Mouse (Mus musculus): ENCODE measurements around the gene Tlcd2. TPM values are rescaled to one million over a fixed set of nuclear protein-coding genes. Genes with fewer than 3 reads are reported as not detected.

The Tlcd2 gene
- total and polyA plus RNA-seq, 3 experiments = 0.40 to 0.81 TPM; not detected in 1

GRCm38 (mm10) chr11:75424033-75424432 lies 37.5 kb upstream of the Tlcd2 start:
- no peak overlapping the region for H3K4me2 ChIP-seq (ENCODE audit: insufficient read depth, low read depth, poor library complexity, severe bottlenecking)
- peaks cover 4 to 22% of the 10 kb centered on the region in 2 experiments; a peak in 2 of 4 replicates for H3K4me1 ChIP-seq (ENCODE audit: control insufficient read depth in 1 of 2, insufficient read depth in 2 of 2)
- peaks cover 0 to 6% of the 10 kb centered on the region in 2 experiments for H3K36me3 ChIP-seq (replicated peaks in 1 of 2; ENCODE audit: control insufficient read depth in 1 of 2, insufficient read depth in 1 of 2, low read length in 1 of 2)
- in situ Hi-C loops (cut with MboI; ENCODE audit: low pct_ligation_motif_present, low pct_unique_long_range_greater_than_20kb, low sequenced_read_pairs) = no loop called here
- H3K27me3 ChIP-seq (replicated peaks) = no peaks in the 10 kb centered on the region
- no peak overlapping the region for H3K27ac ChIP-seq (ENCODE audit: insufficient read depth, low read depth)
- no peak overlapping the region for H3K4me3 ChIP-seq (replicated peaks in 1 of 3; ENCODE audit: low read depth in 2 of 3, low read length in 2 of 3, poor library complexity in 1 of 3)
- no peaks in the 10 kb centered on the region for H3K9me3 ChIP-seq (replicated peaks; ENCODE audit: low read length)
- no peaks in the 10 kb centered on the region for H3K79me2 ChIP-seq (replicated peaks; ENCODE audit: control insufficient read depth, extremely low read depth, insufficient read depth, poor library complexity, severe bottlenecking)
- dilution Hi-C loops (cut with MboI; ENCODE audit: extremely low pct_ligation_motif_present, extremely low pct_unique_long_range_greater_than_20kb, low sequenced_read_pairs) = no loop called here
- TF ChIP-seq PAX5 (IDR thresholded peaks at IDR 0.05; ENCODE audit: low read length) = no peak
- TF ChIP-seq SMC3 (IDR thresholded peaks at IDR 0.05; ENCODE audit: low read depth, low read length) = no peak
- TF ChIP-seq MAFK (IDR thresholded peaks at IDR 0.05; ENCODE audit: insufficient replicate concordance, low read length) = no peak
- no peak overlapping the region for H3K9ac ChIP-seq (ENCODE audit: insufficient read depth, low read depth)
- no peak for DNase-seq (ENCODE audit: extremely low read depth)

GRCm38 (mm10) chr11:75424459-75424858 lies 37.1 kb upstream of the Tlcd2 start:
- Histone ChIP-seq H3K4me1 (ENCODE audit: control insufficient read depth in 1 of 2, insufficient read depth in 2 of 2) (peaks cover 4 to 26% of the 10 kb centered on the region in 2 experiments; a peak in 3 of 4 replicates), H3K9ac (ENCODE audit: insufficient read depth, low read depth) (no peak overlapping the region), H3K27me3 (replicated peaks) (no peaks in the 10 kb centered on the region), H3K9me3 (replicated peaks; ENCODE audit: low read length) (no peaks in the 10 kb centered on the region), H3K4me2 (ENCODE audit: insufficient read depth, low read depth, poor library complexity, severe bottlenecking) (no peak overlapping the region), H3K79me2 (replicated peaks; ENCODE audit: control insufficient read depth, extremely low read depth, insufficient read depth, poor library complexity, severe bottlenecking) (no peaks in the 10 kb centered on the region), H3K36me3 (replicated peaks in 1 of 2; ENCODE audit: control insufficient read depth in 1 of 2, insufficient read depth in 1 of 2, low read length in 1 of 2) (peaks cover 0 to 6% of the 10 kb centered on the region in 2 experiments), H3K27ac (ENCODE audit: insufficient read depth, low read depth) (no peak overlapping the region), H3K4me3 (replicated peaks in 1 of 3; ENCODE audit: low read depth in 2 of 3, low read length in 2 of 3, poor library complexity in 1 of 3) (no peak overlapping the region)
- in situ Hi-C loops (cut with MboI; ENCODE audit: low pct_ligation_motif_present, low pct_unique_long_range_greater_than_20kb, low sequenced_read_pairs) = no loop called here
- dilution Hi-C loops (cut with MboI; ENCODE audit: extremely low pct_ligation_motif_present, extremely low pct_unique_long_range_greater_than_20kb, low sequenced_read_pairs) = no loop called here
- TF ChIP-seq POLR2A (IDR thresholded peaks at IDR 0.05; ENCODE audit: low read depth, low read length) = no peak
- no peak for TF ChIP-seq MAFK (IDR thresholded peaks at IDR 0.05; ENCODE audit: insufficient replicate concordance, low read length)
- no peak for TF ChIP-seq ELF1 (IDR thresholded peaks at IDR 0.05; ENCODE audit: low read depth, low read length)
- TF ChIP-seq ZNF384 (IDR thresholded peaks at IDR 0.05; ENCODE audit: low read depth, low read length) = no peak
- no peak for TF ChIP-seq ZC3H11A (IDR thresholded peaks at IDR 0.05; ENCODE audit: low read depth, low read length)
- TF ChIP-seq NELFE (IDR thresholded peaks at IDR 0.05; ENCODE audit: low read depth, low read length) = no peak
- no peak for TF ChIP-seq JUN (IDR thresholded peaks at IDR 0.05; ENCODE audit: insufficient read depth, low read depth, low read length)
- no peak for TF ChIP-seq USF2 (conservative IDR thresholded peaks at IDR 0.05; ENCODE audit: low read depth, low read length)
- TF ChIP-seq USF1 (IDR thresholded peaks at IDR 0.05; ENCODE audit: low read depth, low read length) = no peak
- no peak for TF ChIP-seq POLR2AphosphoS2 (IDR thresholded peaks at IDR 0.05; ENCODE audit: low read depth, low read length)
- no peak for TF ChIP-seq EP300 (IDR thresholded peaks at IDR 0.05; ENCODE audit: low read length)
- TF ChIP-seq CHD2 (IDR thresholded peaks at IDR 0.05; ENCODE audit: low read length) = no peak
- no peak for TF ChIP-seq RAD21 (IDR thresholded peaks at IDR 0.05; ENCODE audit: low read depth, low read length)
- no peak for TF ChIP-seq RCOR1 (conservative IDR thresholded peaks at IDR 0.05; ENCODE audit: low read depth, low read length)
- TF ChIP-seq IRF4 (IDR thresholded peaks at IDR 0.05; ENCODE audit: low read depth, low read length) = no peak
- TF ChIP-seq CHD1 (IDR thresholded peaks at IDR 0.05; ENCODE audit: low read depth, low read length) = no peak
- TF ChIP-seq ZKSCAN1 (IDR thresholded peaks at IDR 0.05; ENCODE audit: borderline replicate concordance, low read depth, low read length) = no peak
- DNase-seq (ENCODE audit: extremely low read depth) = no peak
